Mouse (Mus musculus) monocyte, adult 5-6 weeks (primary cell): ENCODE results near the gene Sult6b2. TPM values are rescaled to one million over a fixed set of nuclear protein-coding genes. Genes with fewer than 3 reads are reported as not detected.

ENCODE experiments used
- ATAC-seq: fragments of 153-309, 156-312 bp; replicated peaks from 2 replicates; pipeline ENCODE4 v1.8.0; 2017; ENCODE audit warnings: mild to moderate bottlenecking; ENCODE audit not compliant: low TSS enrichment, insufficient number of reproducible peaks, severe bottlenecking, poor library complexity, low FRiP score
- total RNA-seq: library from RNA; stranded (forward); fragments of 200-1000, 200-491, 200-594 nt; gene quantifications from 3 replicates; pipeline ENCODE4 v1.2.3, GENCODE M21; 2017

Gene Sult6b2
- total RNA-seq, 1 experiment from 2014 or later = not detected

DNA sequence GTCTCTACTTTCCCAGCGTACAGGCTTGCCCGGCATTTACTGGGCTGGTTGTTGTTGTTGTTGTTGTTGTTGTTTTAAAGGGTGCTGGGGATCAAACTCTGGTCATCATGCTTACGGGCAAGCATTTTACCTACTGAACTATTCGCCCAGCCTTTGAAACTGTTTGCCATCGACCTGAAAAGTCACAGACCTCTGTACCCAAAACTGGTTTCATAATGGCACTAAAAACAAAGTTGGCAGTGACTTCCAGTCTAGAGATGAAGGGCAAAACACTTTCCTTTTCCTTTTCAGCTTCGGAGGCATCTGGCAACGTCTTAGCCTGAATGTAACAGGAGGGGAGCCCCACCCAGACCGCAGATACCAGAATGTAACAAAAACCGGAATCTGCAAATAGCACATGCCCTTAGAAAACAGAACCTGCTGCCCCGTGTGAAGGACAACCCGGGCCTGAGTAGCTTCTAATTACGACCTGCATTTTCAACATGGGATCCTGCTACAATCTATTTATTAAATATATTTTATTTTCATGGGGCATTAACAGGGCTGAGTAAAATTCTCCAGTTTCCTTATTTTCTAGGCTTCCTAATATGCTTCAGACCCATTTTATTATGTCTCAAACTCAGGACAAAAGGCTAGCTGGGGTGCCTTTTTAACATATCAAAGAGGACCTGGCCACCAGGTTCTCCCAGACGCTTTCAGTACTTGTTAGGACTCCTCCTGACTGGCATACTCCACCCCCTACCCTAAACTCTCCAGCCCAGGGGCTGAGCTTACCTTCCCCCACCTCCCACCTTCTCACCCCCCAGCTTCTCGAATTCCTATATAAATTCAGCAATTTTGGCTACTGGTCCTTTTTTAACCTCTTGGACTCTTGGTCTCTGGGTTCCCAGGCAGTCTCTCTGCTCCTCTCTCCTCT is 51.7 kb downstream of the Sult6b2 start:
- ATAC-seq = peak; percentile 73

DNA sequence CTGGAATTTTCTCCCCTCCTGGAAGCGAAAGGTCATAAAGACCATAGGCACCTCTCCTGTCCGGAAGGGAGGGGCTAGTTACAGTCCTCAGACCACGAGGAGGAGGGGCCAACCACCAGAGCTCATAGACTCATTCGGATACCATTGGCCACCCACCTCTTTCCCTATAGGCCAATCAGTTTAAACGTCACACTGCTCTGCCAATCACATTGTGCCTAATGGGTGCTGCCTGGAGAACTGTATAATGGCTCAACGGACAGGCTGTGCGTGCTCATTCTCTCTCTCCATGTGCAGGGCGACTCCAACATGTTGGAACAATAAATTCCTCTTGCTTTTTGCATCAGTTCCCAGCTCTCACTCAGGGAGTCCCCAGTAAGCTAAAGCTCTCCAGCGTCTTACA is 52.9 kb downstream of the Sult6b2 start:
- ATAC-seq = no peak

DNA sequence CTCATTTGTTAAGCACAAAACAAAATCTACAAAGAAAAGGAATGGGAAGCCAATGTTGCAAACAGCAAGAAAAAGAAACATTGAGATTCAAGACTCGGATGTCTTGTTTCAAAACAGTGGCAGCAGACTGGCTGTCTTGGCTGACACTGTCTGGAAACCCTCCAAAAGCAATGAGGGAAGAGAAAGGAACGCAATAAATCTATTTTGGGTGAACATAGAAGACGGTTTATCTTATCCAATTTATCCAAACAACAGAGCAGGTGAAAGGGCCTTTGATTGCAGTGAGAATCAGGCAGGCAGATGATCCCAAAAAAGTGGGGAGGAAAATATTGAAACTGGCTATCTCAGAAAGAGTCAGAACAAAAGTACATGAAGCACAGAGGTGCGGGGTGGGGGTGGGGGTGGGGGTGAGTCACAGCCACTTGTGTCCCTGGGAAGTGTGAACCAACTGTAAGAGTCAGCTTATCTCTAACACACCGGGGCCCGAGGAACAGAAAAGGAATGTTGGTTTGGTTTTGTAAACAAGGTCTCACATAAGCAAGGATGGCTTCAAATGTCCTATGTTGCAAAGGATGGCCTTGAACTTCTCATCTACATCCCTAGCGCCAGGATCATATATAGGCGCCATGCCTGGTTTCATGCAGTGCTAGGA is 56.1 kb downstream of the Sult6b2 start:
- no peak for ATAC-seq

DNA sequence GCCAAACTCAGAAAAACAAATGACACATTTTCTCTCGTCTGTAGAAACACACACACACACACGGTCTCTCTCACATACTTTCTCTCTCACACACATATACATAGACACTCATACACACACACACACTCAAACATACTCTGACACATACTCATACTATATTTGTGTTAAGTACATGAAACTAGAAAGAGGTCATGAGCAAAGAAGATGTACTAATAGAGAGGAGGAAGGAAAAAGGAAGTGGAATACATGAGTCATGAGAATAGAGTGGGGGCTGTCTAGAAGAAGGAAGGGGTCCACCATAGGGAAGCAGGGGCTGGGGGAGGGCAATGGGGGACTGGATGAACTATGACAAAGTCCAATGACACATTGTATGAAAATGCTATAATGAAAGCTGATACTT is 57.1 kb downstream of the Sult6b2 start:
- peak; percentile 24; the same call in 1 of the 2 replicates for ATAC-seq

DNA sequence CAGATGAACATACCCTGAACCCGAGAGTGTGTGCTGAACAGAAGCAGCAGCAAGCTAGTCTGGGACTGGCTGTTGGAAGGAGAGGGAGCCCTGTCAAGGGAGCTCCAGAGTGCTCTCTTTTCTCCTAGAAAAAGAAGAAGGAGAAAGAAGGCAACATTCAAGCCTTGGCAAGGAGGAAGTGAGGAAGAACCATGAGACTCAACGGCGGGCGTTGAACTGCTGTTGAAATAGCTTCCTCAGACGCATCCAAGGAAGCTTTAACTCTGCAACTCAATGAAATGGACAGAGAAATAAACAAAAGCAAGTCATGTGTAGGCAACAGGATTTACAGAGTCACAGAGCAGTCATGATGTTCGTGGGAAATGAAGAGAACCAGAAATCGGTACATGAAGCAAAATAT is 57.5 kb downstream of the Sult6b2 start:
- 0 out of 2 replicates have a peak, but pooled peaks have one; percentile 32 for ATAC-seq

DNA sequence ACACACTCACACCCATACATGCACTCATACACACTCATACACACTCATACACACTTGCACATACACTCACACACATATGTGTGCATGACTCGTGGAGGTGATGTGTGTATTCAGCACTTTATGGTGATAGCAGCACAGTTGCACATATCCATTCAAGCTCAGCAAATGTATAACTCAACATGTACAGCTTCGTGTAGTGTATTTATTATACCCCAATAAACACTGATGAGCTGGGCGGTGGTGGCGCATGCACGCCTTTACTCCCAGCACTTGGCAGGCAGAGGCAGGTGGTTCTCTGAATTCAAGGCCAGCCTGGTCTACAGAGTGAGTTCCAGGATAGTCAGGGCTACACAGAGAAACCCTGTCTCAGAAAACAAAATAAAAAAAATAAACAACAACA is 58.8 kb downstream of the Sult6b2 start:
- ATAC-seq = no peak

DNA sequence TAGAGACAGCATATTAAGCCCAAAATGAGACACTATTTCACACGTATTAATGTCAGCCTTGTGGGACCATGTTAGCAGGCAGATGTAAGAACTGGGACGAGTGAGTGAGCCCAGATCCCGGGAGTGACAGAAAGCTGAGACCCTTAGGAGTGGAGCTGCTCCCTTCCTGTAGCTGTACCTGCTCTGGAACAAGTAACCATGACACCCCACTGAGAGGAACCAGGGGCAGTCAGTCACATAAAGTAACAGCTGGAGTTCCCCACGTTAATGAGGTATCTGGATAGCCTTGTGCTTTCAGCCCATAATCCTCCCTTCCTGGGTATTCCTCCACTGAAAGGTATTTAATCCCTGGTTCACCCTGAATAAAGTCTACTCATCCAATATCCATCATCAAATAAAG is 61.1 kb downstream of the Sult6b2 start:
- ATAC-seq = no peak

DNA sequence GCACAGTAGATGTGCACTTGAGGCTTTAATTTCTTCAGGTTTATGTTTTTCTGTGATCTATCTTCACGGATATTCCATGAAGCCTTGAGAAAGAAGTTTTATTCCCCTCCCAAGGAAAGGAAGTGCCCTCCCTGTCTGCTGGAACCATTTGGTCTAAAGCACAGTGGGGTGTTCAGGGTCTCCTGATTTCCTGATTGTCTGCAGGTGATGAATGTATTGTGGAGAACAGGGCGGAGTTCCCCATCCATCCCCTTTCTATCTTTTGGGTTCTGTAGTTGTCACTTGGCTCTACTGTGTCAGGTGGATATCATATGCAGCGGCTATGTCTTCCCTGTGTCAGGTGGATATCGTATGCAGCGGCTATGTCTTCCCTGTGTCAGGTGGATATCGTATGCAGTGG is 62.5 kb downstream of the Sult6b2 start:
- ATAC-seq = no peak

DNA sequence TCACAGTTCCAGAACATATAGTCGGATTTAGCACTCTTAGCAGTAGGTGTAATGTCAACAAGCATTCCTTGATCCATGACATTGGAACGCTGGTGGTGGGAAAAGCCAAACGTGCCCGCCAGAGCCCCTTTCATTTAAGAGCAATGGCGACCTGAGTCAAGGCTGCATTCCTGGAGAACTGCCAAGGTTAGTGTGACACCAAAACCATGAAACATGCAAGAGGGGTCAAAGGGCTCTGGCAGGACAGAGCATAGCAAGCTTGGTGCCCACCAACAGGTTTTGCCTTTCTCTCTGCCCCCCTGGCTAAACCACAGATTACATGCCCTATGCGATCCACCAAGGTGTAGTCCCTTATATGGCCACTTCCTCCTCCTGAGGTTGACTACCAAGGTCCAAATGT is 65.7 kb downstream of the Sult6b2 start:
- ATAC-seq = no peak

DNA sequence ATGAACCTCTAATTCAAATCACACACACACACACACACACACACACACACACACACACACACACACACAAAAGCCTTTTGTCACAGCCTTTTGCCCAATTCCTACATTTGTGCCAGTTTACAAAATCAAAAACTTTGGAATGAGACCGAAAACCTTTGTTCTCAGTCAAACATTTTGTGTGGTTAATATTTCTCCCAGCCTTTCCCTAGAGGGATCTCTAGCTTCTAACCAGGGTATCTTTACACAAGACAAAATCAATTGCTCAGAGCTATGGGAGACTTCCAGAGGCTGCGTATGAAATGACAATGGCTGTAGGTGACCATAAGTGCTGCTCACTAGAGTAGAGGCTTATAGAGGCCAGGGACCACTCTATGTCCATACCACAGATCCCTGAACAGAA is 66.1 kb downstream of the Sult6b2 start:
- ATAC-seq = no peak

DNA sequence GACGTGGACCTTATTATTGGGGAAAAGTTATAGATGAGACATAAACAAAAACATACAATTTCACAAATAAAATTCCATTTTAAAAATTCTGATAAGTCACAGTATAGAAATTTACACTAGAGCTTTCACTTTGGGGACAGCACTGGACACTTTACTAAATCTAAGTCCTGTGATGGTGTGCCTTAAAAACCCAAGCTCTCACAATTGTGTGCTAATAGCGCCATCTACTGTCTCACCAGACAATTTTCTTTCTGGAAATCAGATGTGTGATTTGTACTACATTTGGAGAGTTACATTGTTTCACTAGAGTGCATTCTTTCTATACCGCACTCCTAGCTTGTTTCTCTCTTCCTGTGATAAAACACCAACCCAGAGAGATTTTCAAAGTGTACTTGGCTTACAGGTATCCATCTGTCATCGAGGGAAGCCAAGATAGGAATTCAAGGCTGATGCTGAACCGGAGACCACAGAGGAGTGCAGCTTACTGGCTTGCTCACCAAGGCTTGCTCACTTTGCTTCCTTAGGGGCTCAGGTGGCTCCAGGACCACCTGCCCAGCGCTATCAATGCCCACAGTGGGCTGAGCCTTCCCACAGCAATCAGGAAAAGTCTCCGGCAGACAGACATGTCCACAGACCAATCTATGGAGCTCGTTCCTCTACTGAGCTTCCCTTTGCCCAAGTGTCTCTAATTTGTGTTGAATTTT is 68.8 kb downstream of the Sult6b2 start:
- no peak; the same call in 1 of the 2 replicates for ATAC-seq

Other genes starting within 250 kb of the Sult6b2 start
- gene Kcnj8, start 232.9 kb downstream of the Sult6b2 start, total RNA-seq = 19.0 to 39.8 TPM (median 23.1 TPM) in 3 replicates
- 0.11 TPM in 1 of 3 replicates, not detected in the others for gene Abcc9, start 102.2 kb downstream of the Sult6b2 start, total RNA-seq
- gene Cmas, start 47.8 kb downstream of the Sult6b2 start, total RNA-seq = 92.6 to 119 TPM (median 117 TPM) in 3 replicates
- 0.49 to 0.96 TPM in 2 of 3 replicates, not detected in the other for gene St8sia1, start 159.9 kb upstream of the Sult6b2 start, total RNA-seq